Mouse (Mus musculus): Measurements from ENCODE around the gene Ppie. TPM values are rescaled to one million over a fixed set of nuclear protein-coding genes. Genes with fewer than 3 reads are reported as not detected.
A peak's percentile ranks its signal among the peaks of the same experiment; 100 is the strongest.
"Not testable (repeated sequence)": the region's sequence is repeated elsewhere in the genome, so short reads cannot be mapped to it uniquely, and the experiment has no call there.

The Ppie gene
- polyA plus RNA-seq, 1 experiment from 2014 or later = 54.2 TPM

- WGBS = 93% methylated on average over 7 of the region's 7 CpGs
- H3K4me1 ChIP-seq (ENCODE audit: control insufficient read depth, insufficient read depth, low read depth, low read length) = no peaks in the 10 kb centered on the region
These were observed 13.1 kb downstream of the Ppie start for GRCm38 (mm10) chr4:123126626-123127025.

GRCm38 (mm10) chr4:123121286-123121685 is 18.5 kb downstream of the Ppie start:
- Histone ChIP-seq H3K4me2 (ENCODE audit: low read length) (no peak overlapping the region), H3K9ac (ENCODE audit: low read depth, low read length) (no peak overlapping the region), H3K4me3 (ENCODE audit: low read length) (no peak overlapping the region), H3K9me3 (ENCODE audit: control insufficient read depth, low read length) (no peaks in the 10 kb centered on the region), H3K27me3 (replicated peaks; ENCODE audit: control insufficient read depth, insufficient read depth, low read length) (peaks cover 5% of the 10 kb centered on the region), H3K4me1 (ENCODE audit: control insufficient read depth, insufficient read depth, low read depth, low read length) (no peaks in the 10 kb centered on the region), H3K27ac (ENCODE audit: low read depth, low read length) (no peak overlapping the region), H3K36me3 (ENCODE audit: control insufficient read depth, insufficient read depth, low read length) (peaks cover 6% of the 10 kb centered on the region)
- no peak for ATAC-seq
- WGBS = 82% methylated on average over 2 of the region's 2 CpGs

More at GRCm38 (mm10) chr4:123126626-123127025, 13.1 kb downstream of the Ppie start:
- no peak for ATAC-seq
- Histone ChIP-seq H3K9me3 (ENCODE audit: control insufficient read depth, low read length) (no peaks in the 10 kb centered on the region), H3K36me3 (ENCODE audit: control insufficient read depth, insufficient read depth, low read length) (peaks cover 31% of the 10 kb centered on the region), H3K4me3 (ENCODE audit: low read length) (no peak overlapping the region), H3K4me2 (ENCODE audit: low read length) (no peak overlapping the region), H3K27ac (ENCODE audit: low read depth, low read length) (no peak overlapping the region), H3K27me3 (replicated peaks; ENCODE audit: control insufficient read depth, insufficient read depth, low read length) (no peaks in the 10 kb centered on the region), H3K9ac (ENCODE audit: low read depth, low read length) (no peak overlapping the region)

GRCm38 (mm10) chr4:123116640-123117039 is 23.1 kb downstream of the Ppie start:
- peak overlapping the region; percentile 67 for H3K4me2 ChIP-seq (ENCODE audit: low read length)
- WGBS = 24% methylated on average over 23 of the region's 42 CpGs
- H3K4me1 ChIP-seq (ENCODE audit: control insufficient read depth, insufficient read depth, low read depth, low read length); H3K27me3 ChIP-seq (replicated peaks; ENCODE audit: control insufficient read depth, insufficient read depth, low read length); H3K36me3 ChIP-seq (ENCODE audit: control insufficient read depth, insufficient read depth, low read length); H3K9ac ChIP-seq (ENCODE audit: low read depth, low read length); H3K27ac ChIP-seq (ENCODE audit: low read depth, low read length); H3K9me3 ChIP-seq (ENCODE audit: control insufficient read depth, low read length): not testable (repeated sequence)
- peak overlapping the region; percentile 46 for H3K4me3 ChIP-seq (ENCODE audit: low read length)
- ATAC-seq = peak; percentile 89

GRCm38 (mm10) chr4:123116011-123116410 is 23.7 kb downstream of the Ppie start, which contains the start of gene Oxct2b:
Oxct2b (plus strand) TSS chr4:123116266.
- H3K4me1 ChIP-seq (ENCODE audit: control insufficient read depth, insufficient read depth, low read depth, low read length) = no peaks in the 10 kb centered on the region
- H3K9ac ChIP-seq (ENCODE audit: low read depth, low read length) = peak within 1 kb of the TSS; percentile 52
- H3K27me3 ChIP-seq (replicated peaks; ENCODE audit: control insufficient read depth, insufficient read depth, low read length) = peaks cover 5% of the 10 kb centered on the region
- H3K36me3 ChIP-seq (ENCODE audit: control insufficient read depth, insufficient read depth, low read length) = no peaks in the 10 kb centered on the region
- peak within 1 kb of the TSS; percentile 67 for H3K4me2 ChIP-seq (ENCODE audit: low read length)
- peak within 1 kb of the TSS; percentile 46 for H3K4me3 ChIP-seq (ENCODE audit: low read length)
- no peak within 1 kb of the TSS for H3K27ac ChIP-seq (ENCODE audit: low read depth, low read length)
- 10% methylated on average over 21 of the region's 22 CpGs for WGBS
- no peaks in the 10 kb centered on the region for H3K9me3 ChIP-seq (ENCODE audit: control insufficient read depth, low read length)
- ATAC-seq = peak; percentile 54

GRCm38 (mm10) chr4:123114651-123115050 is 25.1 kb downstream of the Ppie start:
- H3K4me2 ChIP-seq (ENCODE audit: low read length); H3K27me3 ChIP-seq (replicated peaks; ENCODE audit: control insufficient read depth, insufficient read depth, low read length); H3K27ac ChIP-seq (ENCODE audit: low read depth, low read length); H3K9ac ChIP-seq (ENCODE audit: low read depth, low read length); H3K36me3 ChIP-seq (ENCODE audit: control insufficient read depth, insufficient read depth, low read length); H3K4me1 ChIP-seq (ENCODE audit: control insufficient read depth, insufficient read depth, low read depth, low read length); ATAC-seq; H3K9me3 ChIP-seq (ENCODE audit: control insufficient read depth, low read length); H3K4me3 ChIP-seq (ENCODE audit: low read length): not testable (repeated sequence)
- 89% methylated on average over 4 of the region's 4 CpGs for WGBS

GRCm38 (mm10) chr4:123112216-123112764 is 27.5 kb downstream of the Ppie start:
- Histone ChIP-seq H3K9me3 (ENCODE audit: control insufficient read depth, low read length) (no peaks in the 10 kb centered on the region), H3K4me1 (ENCODE audit: control insufficient read depth, insufficient read depth, low read depth, low read length) (no peaks in the 10 kb centered on the region), H3K27ac (ENCODE audit: low read depth, low read length) (no peak overlapping the region), H3K27me3 (replicated peaks; ENCODE audit: control insufficient read depth, insufficient read depth, low read length) (peaks cover under 1% of the 10 kb centered on the region; the same call in 1 of the 2 replicates), H3K4me2 (ENCODE audit: low read length) (no peak overlapping the region), H3K4me3 (ENCODE audit: low read length) (no peak overlapping the region), H3K9ac (ENCODE audit: low read depth, low read length) (no peak overlapping the region), H3K36me3 (ENCODE audit: control insufficient read depth, insufficient read depth, low read length) (no peaks in the 10 kb centered on the region)
- ATAC-seq = no peak
- WGBS = 80% methylated on average over 8 of the region's 8 CpGs

GRCm38 (mm10) chr4:123111275-123111983 is 28.3 kb downstream of the Ppie start:
- 72% methylated on average over 10 of the region's 10 CpGs for WGBS
- not testable (repeated sequence) for H3K4me2 ChIP-seq (ENCODE audit: low read length); H3K27ac ChIP-seq (ENCODE audit: low read depth, low read length); H3K4me3 ChIP-seq (ENCODE audit: low read length); ATAC-seq; H3K27me3 ChIP-seq (replicated peaks; ENCODE audit: control insufficient read depth, insufficient read depth, low read length); H3K36me3 ChIP-seq (ENCODE audit: control insufficient read depth, insufficient read depth, low read length); H3K9me3 ChIP-seq (ENCODE audit: control insufficient read depth, low read length); H3K9ac ChIP-seq (ENCODE audit: low read depth, low read length); H3K4me1 ChIP-seq (ENCODE audit: control insufficient read depth, insufficient read depth, low read depth, low read length)

GRCm38 (mm10) chr4:123110751-123111150 is 29.0 kb downstream of the Ppie start:
- no peaks in the 10 kb centered on the region for H3K4me1 ChIP-seq (ENCODE audit: control insufficient read depth, insufficient read depth, low read depth, low read length)
- H3K27me3 ChIP-seq (replicated peaks; ENCODE audit: control insufficient read depth, insufficient read depth, low read length) = peaks cover 10% of the 10 kb centered on the region
- no peak overlapping the region for H3K9ac ChIP-seq (ENCODE audit: low read depth, low read length)
- H3K4me2 ChIP-seq (ENCODE audit: low read length) = no peak overlapping the region
- no peak for ATAC-seq
- no peaks in the 10 kb centered on the region for H3K36me3 ChIP-seq (ENCODE audit: control insufficient read depth, insufficient read depth, low read length)
- no peaks in the 10 kb centered on the region for H3K9me3 ChIP-seq (ENCODE audit: control insufficient read depth, low read length)
- no peak overlapping the region for H3K4me3 ChIP-seq (ENCODE audit: low read length)
- 89% methylated on average over 4 of the region's 4 CpGs for WGBS
- H3K27ac ChIP-seq (ENCODE audit: low read depth, low read length) = no peak overlapping the region

GRCm38 (mm10) chr4:123108056-123108455 is 31.7 kb downstream of the Ppie start:
- Histone ChIP-seq H3K4me2 (ENCODE audit: low read length) (no peak overlapping the region), H3K4me1 (ENCODE audit: control insufficient read depth, insufficient read depth, low read depth, low read length) (peaks cover 6% of the 10 kb centered on the region; the same call in 1 of the 2 replicates), H3K9ac (ENCODE audit: low read depth, low read length) (no peak overlapping the region), H3K27ac (ENCODE audit: low read depth, low read length) (no peak overlapping the region), H3K27me3 (replicated peaks; ENCODE audit: control insufficient read depth, insufficient read depth, low read length) (peaks cover 26% of the 10 kb centered on the region), H3K9me3 (ENCODE audit: control insufficient read depth, low read length) (no peaks in the 10 kb centered on the region), H3K36me3 (ENCODE audit: control insufficient read depth, insufficient read depth, low read length) (no peaks in the 10 kb centered on the region), H3K4me3 (ENCODE audit: low read length) (no peak overlapping the region)
- no peak for ATAC-seq
- 93% methylated on average over 5 of the region's 5 CpGs for WGBS

All from hindbrain, embryonic 16.5 days (tissue).